Mouse (Mus musculus): ENCODE data around the gene Cnnm1. TPM values are rescaled to one million over a fixed set of nuclear protein-coding genes. Genes with fewer than 3 reads are reported as not detected.

Gene Cnnm1
- polyA plus RNA-seq, 1 experiment from 2014 or later, result 0.37 TPM

- WGBS, result 8% methylated on average over 19 of the region's 19 CpGs
- ATAC-seq (replicated peaks; ENCODE audit: low FRiP score), result no peak
Observed at GRCm38 (mm10) chr19:43546337-43547117, 106.3 kb downstream of the Cnnm1 start.

More at GRCm38 (mm10) chr19:43546337-43547117, 106.3 kb downstream of the Cnnm1 start:
- no peak overlapping the region for H3K4me3 ChIP-seq (ENCODE audit: low read depth, low read length)
- H3K9me3 ChIP-seq (ENCODE audit: control insufficient read depth, low read length), result no peaks in the 10 kb centered on the region
- H3K4me2 ChIP-seq (ENCODE audit: low read depth, low read length, severe bottlenecking), result peak overlapping the region; percentile 22; the same call in 1 of the 2 replicates
- no peaks in the 10 kb centered on the region; the same call in 1 of the 2 replicates for H3K27me3 ChIP-seq (ENCODE audit: control insufficient read depth, insufficient read depth, low read length)
- H3K27ac ChIP-seq (ENCODE audit: low read depth, low read length), result no peak overlapping the region
- DNase-seq (ENCODE audit: low spot score), result no peak
- no peaks in the 10 kb centered on the region for H3K36me3 ChIP-seq (ENCODE audit: control insufficient read depth, insufficient read depth, low read length)
- H3K9ac ChIP-seq (ENCODE audit: low read length), result no peak overlapping the region
- peaks cover 5% of the 10 kb centered on the region; the same call in 1 of the 2 replicates for H3K4me1 ChIP-seq (replicated peaks; ENCODE audit: control insufficient read depth, insufficient read depth, low read length)

Other genes with a start within 250 kb of the Cnnm1 start
- gene Hpse2, start 52.1 kb upstream of the Cnnm1 start, polyA plus RNA-seq (2014; fragmentation: Nextera tagmentation; extraction: Ambion mirVana), result 1.2 and 1.7 TPM in 2 replicates
- gene Got1, start 84.2 kb downstream of the Cnnm1 start, polyA plus RNA-seq (2014; fragmentation: Nextera tagmentation; extraction: Ambion mirVana), result 45.5 and 48.2 TPM in 2 replicates
- 4.1 and 5.7 TPM in 2 replicates for gene Nkx2-3, start 171.9 kb downstream of the Cnnm1 start, polyA plus RNA-seq (2014; fragmentation: Nextera tagmentation; extraction: Ambion mirVana)
- 12.1 and 12.6 TPM in 2 replicates for gene Slc25a28, start 234.4 kb downstream of the Cnnm1 start, polyA plus RNA-seq (2014; fragmentation: Nextera tagmentation; extraction: Ambion mirVana)
- gene Entpd7, start 249.2 kb downstream of the Cnnm1 start, polyA plus RNA-seq (2014; fragmentation: Nextera tagmentation; extraction: Ambion mirVana), result 10.7 and 11.8 TPM in 2 replicates